Mouse (Mus musculus) neutrophil, adult 59 days (primary cell): Measurements from ENCODE around the gene Serpinb8. TPM values are rescaled to one million over a fixed set of nuclear protein-coding genes. Genes with fewer than 3 reads are reported as not detected.

Experiments used
- total RNA-seq, 2 experiments: library from RNA; stranded (reverse); gene quantifications; 1 replicate in 1 of 2; 2 replicates in 1 of 2; pipeline ENCODE4 v1.2.4; 2023

Gene Serpinb8
- total RNA-seq, result 1 to 10 TPM; 1.7 TPM

GRCm38 (mm10) chr1:107589691-107590470, at the start of gene Serpinb8:
Serpinb8 (plus strand) TSS chr1:107590006.

Other genes with a start within 250 kb of the Serpinb8 start
- gene Serpinb11, start 228.8 kb upstream of the Serpinb8 start, total RNA-seq, result under 1 TPM in 1 of 2 experiments, not detected in 1; 0.35 TPM
- gene Serpinb7, start 190.4 kb upstream of the Serpinb8 start, total RNA-seq, result not detected
- gene Serpinb2, start 78.6 kb upstream of the Serpinb8 start, total RNA-seq, result 1 to 10 TPM; 5.4 to 6.8 TPM